Mouse (Mus musculus): ENCODE data around the gene Rpl13a. TPM values are rescaled to one million over a fixed set of nuclear protein-coding genes. Genes with fewer than 3 reads are reported as not detected.
"Not testable (repeated sequence)": the region's sequence is repeated elsewhere in the genome, so short reads cannot be mapped to it uniquely, and the experiment has no call there.

Gene Rpl13a
- polyA plus RNA-seq, 1 experiment from 2014 or later: 977 TPM

GRCm38 (mm10) chr7:45102940-45103585 is 25.5 kb downstream of the Rpl13a start:
- Histone ChIP-seq H3K9ac (no peak overlapping the region), H3K27me3 (no peaks in the 10 kb centered on the region), H3K4me1 (0 out of 2 replicates have a peak, but pooled peaks cover 5% of the 10 kb centered on the region), H3K9me3 (replicated peaks) (no peaks in the 10 kb centered on the region), H3K36me3 (no peaks in the 10 kb centered on the region), H3K4me2 (replicated peaks) (peak overlapping the region; percentile 13), H3K4me3 (no peak overlapping the region), H3K27ac (0 out of 2 replicates have a peak overlapping the region, but pooled peaks have one; percentile 24)
- 65% methylated on average over 9 of the region's 9 CpGs for WGBS
- no peak for ATAC-seq (ENCODE audit: low FRiP score)

- Histone ChIP-seq H3K9me3 (replicated peaks) (no peaks in the 10 kb centered on the region), H3K36me3 (no peaks in the 10 kb centered on the region), H3K27ac (no peak overlapping the region), H3K4me3 (no peak overlapping the region), H3K27me3 (no peaks in the 10 kb centered on the region), H3K9ac (no peak overlapping the region), H3K4me1 (0 out of 2 replicates have a peak, but pooled peaks cover 5% of the 10 kb centered on the region), H3K4me2 (replicated peaks) (no peak overlapping the region)
- ATAC-seq (ENCODE audit: low FRiP score): no peak
- WGBS: 90% methylated on average over 11 of the region's 11 CpGs
Measured at GRCm38 (mm10) chr7:45102441-45102840, 26.1 kb downstream of the Rpl13a start.

GRCm38 (mm10) chr7:45100046-45100445 is 28.5 kb downstream of the Rpl13a start:
- Histone ChIP-seq H3K4me3 (no peak overlapping the region), H3K27me3 (no peaks in the 10 kb centered on the region)
- 95% methylated on average over 6 of the region's 6 CpGs for WGBS

GRCm38 (mm10) chr7:45098541-45099240 is 29.9 kb downstream of the Rpl13a start:
- H3K27me3 ChIP-seq: no peaks in the 10 kb centered on the region
- H3K27ac ChIP-seq: no peak overlapping the region
- no peak overlapping the region for H3K4me2 ChIP-seq (replicated peaks)
- no peaks in the 10 kb centered on the region for H3K36me3 ChIP-seq
- no peaks in the 10 kb centered on the region for H3K4me1 ChIP-seq
- no peaks in the 10 kb centered on the region for H3K9me3 ChIP-seq (replicated peaks)
- no peak overlapping the region for H3K9ac ChIP-seq
- no peak overlapping the region for H3K4me3 ChIP-seq
- 88% methylated on average over 8 of the region's 8 CpGs for WGBS
- ATAC-seq (ENCODE audit: low FRiP score): no peak

More at GRCm38 (mm10) chr7:45100046-45100445, 28.5 kb downstream of the Rpl13a start:
- no peak overlapping the region for H3K27ac ChIP-seq
- no peak overlapping the region for H3K9ac ChIP-seq
- no peaks in the 10 kb centered on the region for H3K36me3 ChIP-seq
- no peaks in the 10 kb centered on the region for H3K9me3 ChIP-seq (replicated peaks)
- no peaks in the 10 kb centered on the region for H3K4me1 ChIP-seq
- no peak overlapping the region for H3K4me2 ChIP-seq (replicated peaks)
- ATAC-seq (ENCODE audit: low FRiP score): no peak

- H3K27me3 ChIP-seq: no peaks in the 10 kb centered on the region
- 72% methylated on average over 6 of the region's 6 CpGs for WGBS
- H3K4me2 ChIP-seq (replicated peaks): no peak overlapping the region
- no peaks in the 10 kb centered on the region for H3K36me3 ChIP-seq
- peaks cover 7% of the 10 kb centered on the region for H3K4me1 ChIP-seq
- ATAC-seq (ENCODE audit: low FRiP score): no peak
- H3K9ac ChIP-seq: no peak overlapping the region
- H3K4me3 ChIP-seq: no peak overlapping the region
- H3K9me3 ChIP-seq (replicated peaks): no peaks in the 10 kb centered on the region
- H3K27ac ChIP-seq: no peak overlapping the region
Measured at GRCm38 (mm10) chr7:45097479-45097878, 31.1 kb downstream of the Rpl13a start.

GRCm38 (mm10) chr7:45095965-45096364 is 32.6 kb downstream of the Rpl13a start:
- H3K27me3 ChIP-seq; H3K36me3 ChIP-seq; H3K4me2 ChIP-seq (replicated peaks); ATAC-seq (ENCODE audit: low FRiP score); H3K4me3 ChIP-seq; H3K9me3 ChIP-seq (replicated peaks); H3K9ac ChIP-seq; H3K27ac ChIP-seq: not testable (repeated sequence)
- H3K4me1 ChIP-seq: peaks cover 16% of the 10 kb centered on the region
- 94% methylated on average over 14 of the region's 14 CpGs for WGBS

- 82% methylated on average over 6 of the region's 6 CpGs for WGBS
- H3K36me3 ChIP-seq: no peaks in the 10 kb centered on the region
- no peak overlapping the region for H3K4me3 ChIP-seq
- no peak overlapping the region for H3K27ac ChIP-seq
- no peak for ATAC-seq (ENCODE audit: low FRiP score)
- peaks cover 19% of the 10 kb centered on the region for H3K4me1 ChIP-seq
- no peak overlapping the region for H3K4me2 ChIP-seq (replicated peaks)
- no peaks in the 10 kb centered on the region for H3K9me3 ChIP-seq (replicated peaks)
- no peak overlapping the region for H3K9ac ChIP-seq
- H3K27me3 ChIP-seq: peaks cover 3% of the 10 kb centered on the region; the same call in 1 of the 2 replicates
Measured at GRCm38 (mm10) chr7:45095367-45095766, 33.2 kb downstream of the Rpl13a start.

GRCm38 (mm10) chr7:45094121-45094520 is 34.4 kb downstream of the Rpl13a start:
- Histone ChIP-seq H3K27ac (no peak overlapping the region), H3K9me3 (replicated peaks) (no peaks in the 10 kb centered on the region), H3K36me3 (no peaks in the 10 kb centered on the region), H3K4me2 (replicated peaks) (no peak overlapping the region), H3K27me3 (peaks cover 3% of the 10 kb centered on the region; the same call in 1 of the 2 replicates), H3K9ac (no peak overlapping the region), H3K4me3 (no peak overlapping the region), H3K4me1 (peaks cover 19% of the 10 kb centered on the region)
- 55% methylated on average over 7 of the region's 7 CpGs for WGBS
- no peak for ATAC-seq (ENCODE audit: low FRiP score)

GRCm38 (mm10) chr7:45093516-45093905 is 35.0 kb downstream of the Rpl13a start:
- Histone ChIP-seq H3K36me3 (peaks cover under 1% of the 10 kb centered on the region; the same call in 1 of the 2 replicates), H3K27me3 (peaks cover 3% of the 10 kb centered on the region; the same call in 1 of the 2 replicates), H3K4me1 (peaks cover 19% of the 10 kb centered on the region), H3K9me3 (replicated peaks) (no peaks in the 10 kb centered on the region), H3K4me2 (replicated peaks) (no peak overlapping the region; the same call in 1 of the 2 replicates), H3K4me3 (no peak overlapping the region), H3K27ac (peak overlapping the region; percentile 40; the same call in 1 of the 2 replicates), H3K9ac (no peak overlapping the region)
- WGBS: 28% methylated on average over 17 of the region's 18 CpGs
- no peak for ATAC-seq (ENCODE audit: low FRiP score)

GRCm38 (mm10) chr7:45092828-45093515 is 35.6 kb downstream of the Rpl13a start:
- H3K27ac ChIP-seq: peak overlapping the region; percentile 40
- peaks cover 5% of the 10 kb centered on the region; the same call in 1 of the 2 replicates for H3K36me3 ChIP-seq
- H3K4me2 ChIP-seq (replicated peaks): no peak overlapping the region
- peaks cover 19% of the 10 kb centered on the region for H3K4me1 ChIP-seq
- peaks cover 3% of the 10 kb centered on the region; the same call in 1 of the 2 replicates for H3K27me3 ChIP-seq
- no peaks in the 10 kb centered on the region for H3K9me3 ChIP-seq (replicated peaks)
- H3K4me3 ChIP-seq: no peak overlapping the region
- H3K9ac ChIP-seq: no peak overlapping the region
- no peak for ATAC-seq (ENCODE audit: low FRiP score)
- WGBS: 55% methylated on average over 12 of the region's 12 CpGs

GRCm38 (mm10) chr7:45092048-45092447 is 36.5 kb downstream of the Rpl13a start, which contains the start of gene Rcn3:
Gene Rcn3 (minus strand): TSS chr7:45092221.
- Histone ChIP-seq H3K4me3 (peak within 1 kb of the TSS; percentile 48), H3K9me3 (replicated peaks) (no peaks in the 10 kb centered on the region), H3K4me1 (peaks cover 19% of the 10 kb centered on the region), H3K4me2 (replicated peaks) (peak within 1 kb of the TSS; percentile 63), H3K27me3 (peaks cover 3% of the 10 kb centered on the region; the same call in 1 of the 2 replicates), H3K36me3 (peaks cover 15% of the 10 kb centered on the region), H3K27ac (peak within 1 kb of the TSS; percentile 60), H3K9ac (peak within 1 kb of the TSS; percentile 60)
- ATAC-seq (ENCODE audit: low FRiP score): peak; percentile 91
- WGBS: 0% methylated on average over 16 of the region's 16 CpGs

Data from hindbrain, embryonic 12.5 days (tissue).